Mouse (Mus musculus): Measurements from ENCODE around the gene Gatd1. TPM values are rescaled to one million over a fixed set of nuclear protein-coding genes. Genes with fewer than 3 reads are reported as not detected.

The Gatd1 gene
- total RNA-seq (2014; fragmentation: Nextera tagmentation) (22.6 and 30.8 TPM in 2 replicates), total RNA-seq (2017) (23.8 and 23.9 TPM in 2 replicates), polyA plus RNA-seq (2012) (15.4 and 16.5 TPM in 2 replicates)

DNA sequence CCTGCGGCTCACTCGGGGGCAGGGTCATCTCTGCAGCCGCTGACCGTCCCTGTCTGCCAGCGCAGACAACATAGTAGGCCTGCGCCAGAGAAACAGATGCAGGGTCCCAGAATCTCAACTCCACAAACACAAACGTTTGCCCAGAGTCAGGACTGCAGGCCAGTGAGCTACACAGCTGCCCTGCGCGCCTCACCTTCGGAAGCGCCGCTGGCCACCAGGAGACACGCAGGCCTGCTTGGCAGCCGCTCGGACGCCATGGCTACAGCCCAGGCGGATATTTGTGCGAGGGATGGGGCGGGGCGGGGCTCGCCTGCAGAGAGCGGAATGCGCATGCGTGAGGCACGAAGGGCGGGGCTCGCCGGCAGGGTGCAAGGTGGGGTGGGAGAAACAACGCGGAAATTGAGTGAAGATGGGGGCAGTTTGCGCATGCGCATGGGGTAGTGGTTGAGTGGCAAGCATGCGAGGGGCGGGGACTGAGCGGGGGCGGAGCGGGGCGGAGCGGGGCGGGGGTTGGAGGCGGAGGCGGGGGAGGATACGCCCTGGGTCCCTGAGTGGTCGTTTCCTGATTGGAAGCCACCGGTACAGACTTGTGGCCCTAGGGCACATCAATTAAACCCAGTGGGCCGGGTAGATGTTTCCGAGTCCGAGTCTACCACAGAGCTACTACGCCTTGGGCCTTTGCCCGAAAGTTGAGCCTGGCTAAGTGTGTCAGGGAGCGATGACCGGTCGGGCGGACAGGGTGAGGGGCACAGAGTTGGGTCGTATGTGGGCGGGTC, at the start of gene Gatd1:
Gatd1 (minus strand) TSS at position 328 of the 776 bp plus-strand sequence.
- Histone ChIP-seq H3K4me3 (ENCODE audit: low read depth, low read length) (peak within 1 kb of the TSS; percentile 79), H3K4me1 (ENCODE audit: insufficient read depth, low read depth, low read length) (peaks cover 51% of the 10 kb centered on the region), H3K9me3 (replicated peaks) (no peaks in the 10 kb centered on the region), H3K27me3 (ENCODE audit: insufficient read depth, low read length) (peaks cover 10% of the 10 kb centered on the region), H3K36me3 (replicated peaks) (peaks cover 34% of the 10 kb centered on the region)
- DNase-seq (ENCODE audit: low spot score) (peak; percentile 98), ATAC-seq (ENCODE audit: extremely low read depth, insufficient number of reproducible peaks, low FRiP score, poor library complexity, severe bottlenecking) (peak; percentile 88)
- TF ChIP-seq GATA2 (IDR thresholded peaks at IDR 0.05; ENCODE audit: borderline replicate concordance, low read depth, low read length) (no peak), CTCF (IDR thresholded peaks at IDR 0.05; ENCODE audit: low read depth, low read length) (no peak), POLR2AphosphoS5 (IDR thresholded peaks at IDR 0.05; ENCODE audit: insufficient replicate concordance, low read depth, low read length) (no peak), GATA1 (IDR thresholded peaks at IDR 0.05; ENCODE audit: borderline replicate concordance, low read length) (no peak), TAL1 (conservative IDR thresholded peaks at IDR 0.05; ENCODE audit: low read depth, low read length) (no peak)

DNA sequence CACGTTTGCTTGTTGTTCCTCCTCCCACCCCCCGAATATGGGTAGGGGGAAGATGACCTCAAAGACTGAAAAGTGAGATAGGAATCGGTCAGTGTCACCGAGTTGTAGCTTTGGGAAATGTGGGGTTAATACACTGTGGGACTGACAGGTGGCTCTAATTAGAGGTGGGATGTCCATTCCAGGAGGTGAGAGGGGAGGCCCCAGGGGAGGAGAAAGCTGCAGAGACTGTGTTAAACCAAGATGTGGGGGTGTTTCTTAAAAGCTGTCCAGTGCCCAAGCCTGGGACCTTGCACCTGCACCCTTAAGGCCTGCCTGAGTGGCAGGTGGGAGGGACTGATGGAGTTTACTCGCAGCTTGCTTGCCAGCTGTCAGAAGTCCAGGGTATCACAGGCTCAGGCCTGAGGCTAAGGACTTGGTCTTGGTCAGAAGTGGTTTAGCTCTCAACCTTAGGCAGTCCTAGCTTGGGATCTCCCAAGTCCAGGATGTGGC, 48.4 kb upstream of the Gatd1 start:
- Histone ChIP-seq H3K36me3 (replicated peaks) (peaks cover 38% of the 10 kb centered on the region), H3K9me3 (replicated peaks) (no peaks in the 10 kb centered on the region), H3K27me3 (ENCODE audit: insufficient read depth, low read length) (peaks cover 50% of the 10 kb centered on the region), H3K4me1 (ENCODE audit: insufficient read depth, low read depth, low read length) (peaks cover 49% of the 10 kb centered on the region), H3K4me3 (ENCODE audit: low read depth, low read length) (no peak overlapping the region)
- DNase-seq (ENCODE audit: low spot score) (no peak), ATAC-seq (ENCODE audit: extremely low read depth, insufficient number of reproducible peaks, low FRiP score, poor library complexity, severe bottlenecking) (no peak)
- TF ChIP-seq GATA1 (IDR thresholded peaks at IDR 0.05; ENCODE audit: borderline replicate concordance, low read length) (no peak), CTCF (IDR thresholded peaks at IDR 0.05; ENCODE audit: low read depth, low read length) (no peak), POLR2AphosphoS5 (IDR thresholded peaks at IDR 0.05; ENCODE audit: insufficient replicate concordance, low read depth, low read length) (no peak), TAL1 (conservative IDR thresholded peaks at IDR 0.05; ENCODE audit: low read depth, low read length) (no peak), GATA2 (IDR thresholded peaks at IDR 0.05; ENCODE audit: borderline replicate concordance, low read depth, low read length) (no peak)

- no peaks in the 10 kb centered on the region for H3K9me3 ChIP-seq (replicated peaks)
- peaks cover 50% of the 10 kb centered on the region for H3K27me3 ChIP-seq (ENCODE audit: insufficient read depth, low read length)
- no peak overlapping the region for H3K4me3 ChIP-seq (ENCODE audit: low read depth, low read length)
- TF ChIP-seq GATA1 (IDR thresholded peaks at IDR 0.05; ENCODE audit: borderline replicate concordance, low read length) (no peak), POLR2AphosphoS5 (IDR thresholded peaks at IDR 0.05; ENCODE audit: insufficient replicate concordance, low read depth, low read length) (no peak), TAL1 (conservative IDR thresholded peaks at IDR 0.05; ENCODE audit: low read depth, low read length) (no peak), CTCF (IDR thresholded peaks at IDR 0.05; ENCODE audit: low read depth, low read length) (no peak), GATA2 (IDR thresholded peaks at IDR 0.05; ENCODE audit: borderline replicate concordance, low read depth, low read length) (no peak)
- peaks cover 50% of the 10 kb centered on the region for H3K4me1 ChIP-seq (ENCODE audit: insufficient read depth, low read depth, low read length)
- DNase-seq (ENCODE audit: low spot score) (no peak), ATAC-seq (ENCODE audit: extremely low read depth, insufficient number of reproducible peaks, low FRiP score, poor library complexity, severe bottlenecking) (no peak)
- peaks cover 44% of the 10 kb centered on the region for H3K36me3 ChIP-seq (replicated peaks)
Measured at GRCm38 (mm10) chr7:141461521-141462332, 47.8 kb upstream of the Gatd1 start.

- no peak within 1 kb of the TSS for H3K4me3 ChIP-seq (ENCODE audit: low read depth, low read length)
- peaks cover 51% of the 10 kb centered on the region for H3K4me1 ChIP-seq (ENCODE audit: insufficient read depth, low read depth, low read length)
- TF ChIP-seq GATA2 (IDR thresholded peaks at IDR 0.05; ENCODE audit: borderline replicate concordance, low read depth, low read length) (no peak), GATA1 (IDR thresholded peaks at IDR 0.05; ENCODE audit: borderline replicate concordance, low read length) (no peak), POLR2AphosphoS5 (IDR thresholded peaks at IDR 0.05; ENCODE audit: insufficient replicate concordance, low read depth, low read length) (no peak), TAL1 (conservative IDR thresholded peaks at IDR 0.05; ENCODE audit: low read depth, low read length) (no peak), CTCF (IDR thresholded peaks at IDR 0.05; ENCODE audit: low read depth, low read length) (no peak)
- H3K27me3 ChIP-seq (ENCODE audit: insufficient read depth, low read length) = peaks cover 47% of the 10 kb centered on the region
- ATAC-seq (ENCODE audit: extremely low read depth, insufficient number of reproducible peaks, low FRiP score, poor library complexity, severe bottlenecking) (no peak), DNase-seq (ENCODE audit: low spot score) (no peak)
- peaks cover 48% of the 10 kb centered on the region for H3K36me3 ChIP-seq (replicated peaks)
- H3K9me3 ChIP-seq (replicated peaks) = no peaks in the 10 kb centered on the region
Measured at GRCm38 (mm10) chr7:141460391-141461113, 46.6 kb upstream of the Gatd1 start, which contains the start of gene Cracr2b. Gene Cracr2b, plus strand, starts transcription at chr7:141461094.

DNA sequence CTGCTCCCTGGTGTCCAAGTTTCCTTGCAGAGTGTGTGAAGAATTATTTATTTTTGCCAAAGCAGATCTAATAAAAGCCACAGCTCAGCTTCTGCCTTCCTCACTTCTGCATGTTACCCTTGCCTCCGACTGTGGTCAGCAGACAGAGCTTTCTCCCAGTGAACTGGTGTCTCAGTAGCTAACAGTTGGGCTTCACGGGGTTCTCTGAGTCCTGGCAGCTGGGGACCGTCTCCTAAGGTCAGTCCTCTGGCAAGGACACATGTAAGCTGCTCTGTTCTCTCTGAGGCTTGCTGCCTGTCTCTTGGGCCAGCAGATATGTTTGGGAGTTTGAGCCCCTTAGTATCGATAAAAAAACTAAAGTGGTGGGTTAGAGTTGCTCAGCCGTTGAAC, 46.1 kb upstream of the Gatd1 start:
- peaks cover 43% of the 10 kb centered on the region for H3K27me3 ChIP-seq (ENCODE audit: insufficient read depth, low read length)
- no peak for ATAC-seq (ENCODE audit: extremely low read depth, insufficient number of reproducible peaks, low FRiP score, poor library complexity, severe bottlenecking)
- no peak for TF ChIP-seq GATA2 (IDR thresholded peaks at IDR 0.05; ENCODE audit: borderline replicate concordance, low read depth, low read length)
- no peak for TF ChIP-seq CTCF (IDR thresholded peaks at IDR 0.05; ENCODE audit: low read depth, low read length)
- TF ChIP-seq TAL1 (conservative IDR thresholded peaks at IDR 0.05; ENCODE audit: low read depth, low read length) = no peak
- TF ChIP-seq GATA1 (IDR thresholded peaks at IDR 0.05; ENCODE audit: borderline replicate concordance, low read length) = no peak
- H3K36me3 ChIP-seq (replicated peaks) = peaks cover 48% of the 10 kb centered on the region
- H3K4me1 ChIP-seq (ENCODE audit: insufficient read depth, low read depth, low read length) = peaks cover 50% of the 10 kb centered on the region
- no peaks in the 10 kb centered on the region for H3K9me3 ChIP-seq (replicated peaks)
- H3K4me3 ChIP-seq (ENCODE audit: low read depth, low read length) = no peak overlapping the region
- no peak for DNase-seq (ENCODE audit: low spot score)
